Mouse (Mus musculus): ENCODE results near the gene Sec63. TPM values are rescaled to one million over a fixed set of nuclear protein-coding genes. Genes with fewer than 3 reads are reported as not detected.

Sec63 gene
- polyA plus RNA-seq, 1 experiment from 2014 or later = 17.6 TPM

GRCm38 (mm10) chr10:42781672-42782071 lies 20.4 kb downstream of the Sec63 start:
- WGBS = 68% methylated on average over 3 of the region's 3 CpGs
- no peak overlapping the region for H3K9ac ChIP-seq (replicated peaks; ENCODE audit: low read depth, low read length)
- no peak overlapping the region for H3K27ac ChIP-seq (ENCODE audit: low read depth, low read length)
- no peak for ATAC-seq (ENCODE audit: low read depth)
- H3K9me3 ChIP-seq (ENCODE audit: control insufficient read depth, low read length) = no peaks in the 10 kb centered on the region
- H3K4me1 ChIP-seq (ENCODE audit: control insufficient read depth, insufficient read depth, low read length) = no peaks in the 10 kb centered on the region
- H3K4me2 ChIP-seq (ENCODE audit: low read depth, low read length) = no peak overlapping the region
- H3K27me3 ChIP-seq (ENCODE audit: control insufficient read depth, insufficient read depth, low read length) = no peaks in the 10 kb centered on the region
- no peak overlapping the region for H3K4me3 ChIP-seq (ENCODE audit: low read depth, low read length)
- no peaks in the 10 kb centered on the region for H3K36me3 ChIP-seq (ENCODE audit: control insufficient read depth, insufficient read depth, low read length)

- no peak overlapping the region for H3K4me3 ChIP-seq (ENCODE audit: low read depth, low read length)
- no peak for ATAC-seq (ENCODE audit: low read depth)
- peaks cover 20% of the 10 kb centered on the region for H3K36me3 ChIP-seq (ENCODE audit: control insufficient read depth, insufficient read depth, low read length)
- WGBS = 79% methylated on average over 3 of the region's 3 CpGs
- no peak overlapping the region for H3K4me2 ChIP-seq (ENCODE audit: low read depth, low read length)
- H3K9me3 ChIP-seq (ENCODE audit: control insufficient read depth, low read length) = no peaks in the 10 kb centered on the region
- H3K9ac ChIP-seq (replicated peaks; ENCODE audit: low read depth, low read length) = no peak overlapping the region
- no peaks in the 10 kb centered on the region for H3K27me3 ChIP-seq (ENCODE audit: control insufficient read depth, insufficient read depth, low read length)
- H3K4me1 ChIP-seq (ENCODE audit: control insufficient read depth, insufficient read depth, low read length) = no peaks in the 10 kb centered on the region
- no peak overlapping the region for H3K27ac ChIP-seq (ENCODE audit: low read depth, low read length)
Observed at GRCm38 (mm10) chr10:42800922-42801321, 39.6 kb downstream of the Sec63 start.

GRCm38 (mm10) chr10:42825923-42826322 lies 64.6 kb downstream of the Sec63 start:
- Histone ChIP-seq H3K9me3 (ENCODE audit: control insufficient read depth, low read length) (no peaks in the 10 kb centered on the region), H3K4me2 (ENCODE audit: low read depth, low read length) (no peak overlapping the region), H3K36me3 (ENCODE audit: control insufficient read depth, insufficient read depth, low read length) (peaks cover 46% of the 10 kb centered on the region), H3K9ac (replicated peaks; ENCODE audit: low read depth, low read length) (no peak overlapping the region), H3K4me1 (ENCODE audit: control insufficient read depth, insufficient read depth, low read length) (no peaks in the 10 kb centered on the region), H3K27me3 (ENCODE audit: control insufficient read depth, insufficient read depth, low read length) (no peaks in the 10 kb centered on the region), H3K27ac (ENCODE audit: low read depth, low read length) (no peak overlapping the region), H3K4me3 (ENCODE audit: low read depth, low read length) (no peak overlapping the region)
- 56% methylated on average over 6 of the region's 6 CpGs for WGBS
- ATAC-seq (ENCODE audit: low read depth) = no peak

- H3K9me3 ChIP-seq (ENCODE audit: control insufficient read depth, low read length) = no peaks in the 10 kb centered on the region
- WGBS = 81% methylated on average over 5 of the region's 5 CpGs
- no peak for ATAC-seq (ENCODE audit: low read depth)
- H3K9ac ChIP-seq (replicated peaks; ENCODE audit: low read depth, low read length) = no peak overlapping the region
- no peaks in the 10 kb centered on the region for H3K27me3 ChIP-seq (ENCODE audit: control insufficient read depth, insufficient read depth, low read length)
- H3K27ac ChIP-seq (ENCODE audit: low read depth, low read length) = no peak overlapping the region
- H3K4me3 ChIP-seq (ENCODE audit: low read depth, low read length) = no peak overlapping the region
- no peak overlapping the region for H3K4me2 ChIP-seq (ENCODE audit: low read depth, low read length)
- no peaks in the 10 kb centered on the region for H3K4me1 ChIP-seq (ENCODE audit: control insufficient read depth, insufficient read depth, low read length)
- peaks cover 51% of the 10 kb centered on the region for H3K36me3 ChIP-seq (ENCODE audit: control insufficient read depth, insufficient read depth, low read length)
Observed at GRCm38 (mm10) chr10:42827155-42827554, 65.9 kb downstream of the Sec63 start.

- no peaks in the 10 kb centered on the region for H3K9me3 ChIP-seq (ENCODE audit: control insufficient read depth, low read length)
- H3K27ac ChIP-seq (ENCODE audit: low read depth, low read length) = no peak overlapping the region
- H3K9ac ChIP-seq (replicated peaks; ENCODE audit: low read depth, low read length) = no peak overlapping the region
- ATAC-seq (ENCODE audit: low read depth) = no peak
- H3K4me2 ChIP-seq (ENCODE audit: low read depth, low read length) = no peak overlapping the region
- H3K36me3 ChIP-seq (ENCODE audit: control insufficient read depth, insufficient read depth, low read length) = peaks cover 38% of the 10 kb centered on the region
- H3K4me3 ChIP-seq (ENCODE audit: low read depth, low read length) = no peak overlapping the region
- no peaks in the 10 kb centered on the region for H3K27me3 ChIP-seq (ENCODE audit: control insufficient read depth, insufficient read depth, low read length)
- 87% methylated on average over 2 of the region's 2 CpGs for WGBS
- H3K4me1 ChIP-seq (ENCODE audit: control insufficient read depth, insufficient read depth, low read length) = no peaks in the 10 kb centered on the region
Observed at GRCm38 (mm10) chr10:42830007-42830406, 68.7 kb downstream of the Sec63 start.

- no peak overlapping the region for H3K27ac ChIP-seq (ENCODE audit: low read depth, low read length)
- ATAC-seq (ENCODE audit: low read depth) = no peak
- no peaks in the 10 kb centered on the region for H3K27me3 ChIP-seq (ENCODE audit: control insufficient read depth, insufficient read depth, low read length)
- H3K4me1 ChIP-seq (ENCODE audit: control insufficient read depth, insufficient read depth, low read length) = no peaks in the 10 kb centered on the region
- H3K9me3 ChIP-seq (ENCODE audit: control insufficient read depth, low read length) = no peaks in the 10 kb centered on the region
- no peak overlapping the region for H3K4me2 ChIP-seq (ENCODE audit: low read depth, low read length)
- no peak overlapping the region for H3K4me3 ChIP-seq (ENCODE audit: low read depth, low read length)
- no peak overlapping the region for H3K9ac ChIP-seq (replicated peaks; ENCODE audit: low read depth, low read length)
- WGBS = 76% methylated on average over 6 of the region's 6 CpGs
- peaks cover 36% of the 10 kb centered on the region for H3K36me3 ChIP-seq (ENCODE audit: control insufficient read depth, insufficient read depth, low read length)
Observed at GRCm38 (mm10) chr10:42830409-42830808, 69.1 kb downstream of the Sec63 start.

- Histone ChIP-seq H3K27ac (ENCODE audit: low read depth, low read length) (no peak overlapping the region), H3K27me3 (ENCODE audit: control insufficient read depth, insufficient read depth, low read length) (no peaks in the 10 kb centered on the region), H3K4me2 (ENCODE audit: low read depth, low read length) (no peak overlapping the region), H3K36me3 (ENCODE audit: control insufficient read depth, insufficient read depth, low read length) (peaks cover 34% of the 10 kb centered on the region), H3K4me1 (ENCODE audit: control insufficient read depth, insufficient read depth, low read length) (no peaks in the 10 kb centered on the region), H3K4me3 (ENCODE audit: low read depth, low read length) (no peak overlapping the region), H3K9ac (replicated peaks; ENCODE audit: low read depth, low read length) (no peak overlapping the region), H3K9me3 (ENCODE audit: control insufficient read depth, low read length) (no peaks in the 10 kb centered on the region)
- WGBS = 49% methylated on average over 4 of the region's 4 CpGs
- ATAC-seq (ENCODE audit: low read depth) = peak; percentile 50; the same call in 1 of the 2 replicates
Observed at GRCm38 (mm10) chr10:42832677-42833076, 71.4 kb downstream of the Sec63 start.

- peak; percentile 83; the same call in 1 of the 2 replicates for ATAC-seq (ENCODE audit: low read depth)
- no peaks in the 10 kb centered on the region for H3K9me3 ChIP-seq (ENCODE audit: control insufficient read depth, low read length)
- H3K9ac ChIP-seq (replicated peaks; ENCODE audit: low read depth, low read length) = no peak overlapping the region
- peaks cover 21% of the 10 kb centered on the region; the same call in 1 of the 2 replicates for H3K36me3 ChIP-seq (ENCODE audit: control insufficient read depth, insufficient read depth, low read length)
- H3K27me3 ChIP-seq (ENCODE audit: control insufficient read depth, insufficient read depth, low read length) = no peaks in the 10 kb centered on the region
- H3K4me2 ChIP-seq (ENCODE audit: low read depth, low read length) = no peak overlapping the region
- 47% methylated on average over 4 of the region's 4 CpGs for WGBS
- H3K4me1 ChIP-seq (ENCODE audit: control insufficient read depth, insufficient read depth, low read length) = no peaks in the 10 kb centered on the region
- no peak overlapping the region for H3K4me3 ChIP-seq (ENCODE audit: low read depth, low read length)
- H3K27ac ChIP-seq (ENCODE audit: low read depth, low read length) = 0 out of 2 replicates have a peak overlapping the region, but pooled peaks have one; percentile 34
Observed at GRCm38 (mm10) chr10:42833871-42834727, 72.8 kb downstream of the Sec63 start.

GRCm38 (mm10) chr10:42838106-42838505 lies 76.8 kb downstream of the Sec63 start:
- no peak overlapping the region for H3K27ac ChIP-seq (ENCODE audit: low read depth, low read length)
- no peaks in the 10 kb centered on the region for H3K27me3 ChIP-seq (ENCODE audit: control insufficient read depth, insufficient read depth, low read length)
- WGBS = 94% methylated on average over 4 of the region's 4 CpGs
- no peaks in the 10 kb centered on the region for H3K4me1 ChIP-seq (ENCODE audit: control insufficient read depth, insufficient read depth, low read length)
- H3K4me3 ChIP-seq (ENCODE audit: low read depth, low read length) = no peak overlapping the region
- no peak overlapping the region for H3K4me2 ChIP-seq (ENCODE audit: low read depth, low read length)
- H3K9ac ChIP-seq (replicated peaks; ENCODE audit: low read depth, low read length) = no peak overlapping the region
- no peaks in the 10 kb centered on the region for H3K9me3 ChIP-seq (ENCODE audit: control insufficient read depth, low read length)
- peaks cover 4% of the 10 kb centered on the region; the same call in 1 of the 2 replicates for H3K36me3 ChIP-seq (ENCODE audit: control insufficient read depth, insufficient read depth, low read length)
- ATAC-seq (ENCODE audit: low read depth) = no peak
